Mouse (Mus musculus) erythroblast, embryonic 14.5 days (primary cell): ENCODE data around the gene Kif1b.

ENCODE experiments used
- GATA1 ChIP-seq: IDR thresholded peaks from 2 replicates; pipeline ENCODE4 v1.6.1; 2012; ENCODE audit warnings: low read length, inconsistent platforms, mixed read lengths
- TAL1 ChIP-seq: IDR thresholded peaks from 3 replicates; pipeline ENCODE4 v1.6.1; 2012; ENCODE audit warnings: low read length, inconsistent platforms, mixed read lengths

DNA sequence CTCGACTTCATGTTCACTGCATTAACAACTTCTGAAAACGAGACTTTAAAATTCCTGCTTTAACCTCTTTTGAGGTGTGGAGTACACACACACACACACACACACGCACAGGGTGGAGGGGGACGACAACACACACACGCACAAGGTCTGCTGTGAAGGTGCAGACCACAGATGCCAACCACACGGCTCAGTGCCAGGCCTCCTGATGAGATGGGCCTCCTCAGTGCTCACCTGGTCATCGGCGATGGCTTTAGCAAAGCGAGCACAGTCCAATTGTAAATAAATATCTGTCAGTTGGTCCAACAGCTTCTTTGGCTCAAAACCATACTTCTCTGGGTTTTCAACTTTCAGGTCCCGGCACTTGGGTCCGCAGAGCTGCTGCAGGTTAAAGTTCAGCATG lies 27.4 kb upstream of the Kif1b start:
- TF ChIP-seq TAL1, result no peak
- no peak for TF ChIP-seq GATA1
